Comparison of ENCODE assay signal across 8 mouse cellular contexts in the genomic region with DNA sequence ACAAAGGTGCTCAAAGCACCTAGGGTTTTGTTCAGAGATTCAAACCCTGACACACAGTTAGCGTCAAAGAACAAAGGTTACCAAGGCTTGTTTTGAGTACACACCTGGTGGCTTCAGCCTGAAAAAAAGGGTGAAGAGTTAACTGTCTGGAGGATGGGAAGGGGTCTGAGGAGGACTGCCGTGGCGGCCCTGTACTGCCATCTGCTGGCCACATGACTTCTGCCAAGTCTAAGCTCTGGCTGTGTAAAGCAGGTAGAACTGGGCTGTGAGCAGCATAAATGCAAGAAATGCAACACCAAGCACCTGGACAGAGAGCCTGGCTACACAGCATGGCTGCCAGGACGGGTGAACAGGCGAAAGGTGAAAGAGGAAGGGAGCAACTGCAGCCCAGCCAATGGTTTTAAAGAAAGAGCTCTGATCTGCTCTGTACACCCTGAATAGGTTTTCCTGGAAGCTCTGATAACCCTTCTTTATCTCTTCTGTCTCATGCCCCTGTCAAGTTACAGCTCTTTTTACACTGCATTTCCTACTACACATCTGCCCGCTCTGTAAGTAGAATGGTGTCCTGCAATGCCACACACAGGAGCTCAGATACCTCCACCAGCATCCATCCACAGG. TPM values are rescaled to one million over a fixed set of nuclear protein-coding genes. Genes with fewer than 3 reads are reported as not detected.
A peak's percentile ranks its signal among the peaks of the same experiment; 100 is the strongest.
DNase-seq lines count a peak whose midpoint lies in the region; ATAC-seq lines count a peak whose summit lies in the region.

No protein-coding gene starts in this region.

- no peak overlapping the region for H3K4me3 ChIP-seq in heart, embryonic 10.5 days
- H3K4me3 ChIP-seq in kidney, embryonic 15.5 days (replicated peaks), result no peak overlapping the region
- peak overlapping the region; percentile 4; the same call in 1 of the 2 replicates for H3K4me3 ChIP-seq in liver, embryonic 12.5 days
- no peak overlapping the region for H3K4me3 ChIP-seq in stomach, embryonic 16.5 days (replicated peaks; ENCODE audit: low read length)

- no peak overlapping the region for H3K9ac ChIP-seq in kidney, embryonic 15.5 days
- H3K9ac ChIP-seq in liver, embryonic 12.5 days, result 0 out of 2 replicates have a peak overlapping the region, but pooled peaks have one; percentile 36
- no peak overlapping the region for H3K9ac ChIP-seq in stomach, embryonic 16.5 days (ENCODE audit: low read length)

- peaks cover 34% of the 10 kb centered on the region for H3K36me3 ChIP-seq in heart, embryonic 10.5 days
- H3K36me3 ChIP-seq in kidney, embryonic 15.5 days, result peaks cover 81% of the 10 kb centered on the region
- H3K36me3 ChIP-seq in liver, embryonic 12.5 days, result peaks cover 53% of the 10 kb centered on the region
- H3K36me3 ChIP-seq in stomach, embryonic 16.5 days (ENCODE audit: control insufficient read depth, insufficient read depth, low read length), result peaks cover 4% of the 10 kb centered on the region; the same call in 1 of the 2 replicates

- no peak overlapping the region for H3K27ac ChIP-seq in heart, embryonic 10.5 days
- H3K27ac ChIP-seq in kidney, embryonic 15.5 days, result no peak overlapping the region
- peak overlapping the region; percentile 71 for H3K27ac ChIP-seq in liver, embryonic 12.5 days
- H3K27ac ChIP-seq in stomach, embryonic 16.5 days (ENCODE audit: low read length), result no peak overlapping the region

- peak; percentile 83 for ATAC-seq in kidney, embryonic 15.5 days (replicated peaks; ENCODE audit: low FRiP score)
- peak; percentile 88 for ATAC-seq in liver, embryonic 12.5 days
- peak; percentile 58 for ATAC-seq in stomach, embryonic 16.5 days (ENCODE audit: insufficient read depth, low FRiP score)

- H3K4me1 ChIP-seq in heart, embryonic 10.5 days, result peaks cover 19% of the 10 kb centered on the region; the same call in 1 of the 2 replicates
- no peaks in the 10 kb centered on the region for H3K4me1 ChIP-seq in kidney, embryonic 15.5 days
- H3K4me1 ChIP-seq in liver, embryonic 12.5 days, result peaks cover 52% of the 10 kb centered on the region
- H3K4me1 ChIP-seq in stomach, embryonic 16.5 days (ENCODE audit: control insufficient read depth, insufficient read depth, low read length), result no peaks in the 10 kb centered on the region

- no peaks in the 10 kb centered on the region for H3K9me3 ChIP-seq in heart, embryonic 10.5 days
- H3K9me3 ChIP-seq in kidney, embryonic 15.5 days (replicated peaks), result no peaks in the 10 kb centered on the region
- no peaks in the 10 kb centered on the region for H3K9me3 ChIP-seq in liver, embryonic 12.5 days (replicated peaks)
- no peaks in the 10 kb centered on the region for H3K9me3 ChIP-seq in stomach, embryonic 16.5 days (replicated peaks; ENCODE audit: control insufficient read depth, low read length)

- no peak overlapping the region for H3K4me2 ChIP-seq in kidney, embryonic 15.5 days
- peak overlapping the region; percentile 56 for H3K4me2 ChIP-seq in liver, embryonic 12.5 days
- no peak overlapping the region for H3K4me2 ChIP-seq in stomach, embryonic 16.5 days (ENCODE audit: low read depth, low read length)

- no peaks in the 10 kb centered on the region for H3K27me3 ChIP-seq in heart, embryonic 10.5 days (ENCODE audit: insufficient read depth, poor library complexity, severe bottlenecking)
- no peaks in the 10 kb centered on the region for H3K27me3 ChIP-seq in kidney, embryonic 15.5 days
- H3K27me3 ChIP-seq in liver, embryonic 12.5 days (replicated peaks), result no peaks in the 10 kb centered on the region
- H3K27me3 ChIP-seq in stomach, embryonic 16.5 days (ENCODE audit: control insufficient read depth, insufficient read depth, low read length), result no peaks in the 10 kb centered on the region

- peak; percentile 16 to 44 for DNase-seq in CD8-positive naive resting alpha-beta T cell, adult 2 months (ENCODE audit: low read depth in 2 of 2, low spot score in 2 of 2)
- peak; percentile 74 for DNase-seq in adrenal gland, postnatal 14 days
- peak; percentile 63 for DNase-seq in embryo, embryonic 9.5 days (ENCODE audit: extremely low spot score)
- peak; percentile 81 for DNase-seq in heart, embryonic 10.5 days (ENCODE audit: low spot score)
- DNase-seq in natural killer cell, adult 2 months (ENCODE audit: low spot score in 2 of 2), result peak; percentile 17 to 46

- 38% methylated on average over 6 of the region's 6 CpGs for WGBS in heart, embryonic 10.5 days
- WGBS in kidney, embryonic 15.5 days, result 43% methylated on average over 6 of the region's 6 CpGs
- 28% methylated on average over 6 of the region's 6 CpGs for WGBS in liver, embryonic 12.5 days (ENCODE audit: insufficient replicate concordance)
- WGBS in stomach, embryonic 16.5 days, result 34% methylated on average over 6 of the region's 6 CpGs

RNA-seq across cellular contexts. Expression of gene Rrbp1, which starts 30.2 kb away (rescaled TPM):
- 174 and 205 TPM in 2 replicates for total RNA-seq in adrenal gland, postnatal 14 days (2021)
- polyA plus RNA-seq in heart, embryonic 10.5 days (2016; fragmentation: Nextera tagmentation; extraction: Ambion mirVana), result 57.6 and 86.9 TPM in 2 replicates
- polyA plus RNA-seq in kidney, embryonic 15.5 days (2015; fragmentation: Nextera tagmentation; extraction: Ambion mirVana), result 78.1 and 90.8 TPM in 2 replicates
- polyA plus RNA-seq in liver, embryonic 12.5 days (2016; fragmentation: Nextera tagmentation; extraction: Ambion mirVana), result 59.8 and 60.8 TPM in 2 replicates
- 94.1 and 115 TPM in 2 replicates for polyA plus RNA-seq in stomach, embryonic 16.5 days (2015; fragmentation: Nextera tagmentation; extraction: Ambion mirVana)

RNA-seq across cellular contexts. Expression of gene Banf2, which starts 52.0 kb away (rescaled TPM):
- total RNA-seq in adrenal gland, postnatal 14 days (2021), result not detected in 2 replicates
- not detected in 2 replicates for polyA plus RNA-seq in heart, embryonic 10.5 days (2016; fragmentation: Nextera tagmentation; extraction: Ambion mirVana)
- not detected in 2 replicates for polyA plus RNA-seq in kidney, embryonic 15.5 days (2015; fragmentation: Nextera tagmentation; extraction: Ambion mirVana)
- polyA plus RNA-seq in liver, embryonic 12.5 days (2016; fragmentation: Nextera tagmentation; extraction: Ambion mirVana), result not detected in 2 replicates
- not detected in 2 replicates for polyA plus RNA-seq in stomach, embryonic 16.5 days (2015; fragmentation: Nextera tagmentation; extraction: Ambion mirVana)

Comparison
In these comparisons a context has a peak if more than half of its experiments do, and no peak if none do; other contexts are left out.
1. DNase-seq: peak in every context shown above with its lines; median percentile 81 in heart, embryonic 10.5 days; 74 in adrenal gland, postnatal 14 days; 63 in embryo, embryonic 9.5 days; 32 in natural killer cell, adult 2 months; 30 in CD8-positive naive resting alpha-beta T cell, adult 2 months.